Mouse (Mus musculus) C2C12 (cell line): ENCODE data around the gene Mfsd4b1. TPM values are rescaled to one million over a fixed set of nuclear protein-coding genes. Genes with fewer than 3 reads are reported as not detected.

ENCODE experiments used
- H3K27me3 ChIP-seq: one replicate; pipeline ENCODE4 v1.6.1; 2011; ENCODE audit not compliant: control insufficient read depth, insufficient read depth, insufficient read length
- H3K36me3 ChIP-seq: one replicate; pipeline ENCODE4 v1.6.1; 2011; ENCODE audit not compliant: control insufficient read depth, insufficient read depth
- H3K4me3 ChIP-seq: one replicate; pipeline ENCODE4 v1.5.1; 2011; ENCODE audit warnings: mild to moderate bottlenecking, control low read depth; ENCODE audit not compliant: poor library complexity, insufficient read depth, severe bottlenecking
- H3K79me2 ChIP-seq: one replicate; pipeline ENCODE4 v1.6.1; 2011; ENCODE audit not compliant: control insufficient read depth, insufficient read depth
- H3K79me3 ChIP-seq: one replicate; pipeline ENCODE4 v1.6.1; 2011; ENCODE audit warnings: low read depth, control low read depth
- H3ac ChIP-seq: one replicate; pipeline ENCODE3; 2011; ENCODE audit warnings: low read depth; ENCODE audit not compliant: control insufficient read depth, insufficient read length
- CEBPB ChIP-seq: IDR thresholded peaks from one replicate; pipeline ENCODE4 v1.6.1; 2011; ENCODE audit warnings: low read depth, mild to moderate bottlenecking, control low read depth, moderate library complexity
- CTCF ChIP-seq: IDR thresholded peaks from one replicate; pipeline ENCODE4 v1.5.1; 2011; ENCODE audit not compliant: control insufficient read depth, insufficient read depth, insufficient read length
- FOSL1 ChIP-seq: IDR thresholded peaks from one replicate; pipeline ENCODE4 v1.8.0; 2011; ENCODE audit warnings: mild to moderate bottlenecking, low read length; ENCODE audit not compliant: poor library complexity, insufficient read depth, severe bottlenecking
- MAX ChIP-seq: IDR thresholded peaks from one replicate; pipeline ENCODE4 v1.6.1; 2011; ENCODE audit warnings: mild to moderate bottlenecking, control low read depth
- MYOD1 ChIP-seq: IDR thresholded peaks from one replicate; pipeline ENCODE4 v1.6.1; 2011; ENCODE audit warnings: low read depth; ENCODE audit not compliant: control insufficient read depth, insufficient read length
- MYOG ChIP-seq: IDR thresholded peaks from one replicate; pipeline ENCODE4 v1.6.1; 2011; ENCODE audit not compliant: control insufficient read depth, insufficient read length; ENCODE audit errors: extremely low read depth
- USF1 ChIP-seq: IDR thresholded peaks from one replicate; pipeline ENCODE4 v1.6.1; 2011; ENCODE audit warnings: low read depth, mild to moderate bottlenecking, control low read depth, moderate library complexity
- polyA plus RNA-seq: library from polyadenylated mRNA; unstranded; fragments of >200 nt; fragmentation: generic; extraction: Trizol; gene quantifications from one replicate; pipeline ENCODE4 v1.2.1, GENCODE M21; 2012; ENCODE audit warnings: missing spikeins

Mfsd4b1 gene
- polyA plus RNA-seq, 1 experiment: not detected

GRCm38 (mm10) chr10:40050763-40051162, 25.7 kb upstream of the Mfsd4b1 start:
- no peaks in the 10 kb centered on the region for H3K79me3 ChIP-seq
- no peaks in the 10 kb centered on the region for H3K36me3 ChIP-seq
- H3K27me3 ChIP-seq: no peaks in the 10 kb centered on the region
- no peak overlapping the region for H3K4me3 ChIP-seq
- H3K79me2 ChIP-seq: no peaks in the 10 kb centered on the region
- no peak overlapping the region for H3ac ChIP-seq
- TF ChIP-seq CEBPB (no peak), USF1 (no peak), CTCF (no peak), MAX (no peak), FOSL1 (no peak), MYOG (no peak), MYOD1 (no peak)

GRCm38 (mm10) chr10:40041339-40041738, 16.3 kb upstream of the Mfsd4b1 start:
- H3K36me3 ChIP-seq: no peaks in the 10 kb centered on the region
- H3ac ChIP-seq: no peak overlapping the region
- no peaks in the 10 kb centered on the region for H3K27me3 ChIP-seq
- no peaks in the 10 kb centered on the region for H3K79me3 ChIP-seq
- no peaks in the 10 kb centered on the region for H3K79me2 ChIP-seq
- TF ChIP-seq FOSL1 (no peak), CTCF (peak; percentile 32)
- no peak overlapping the region for H3K4me3 ChIP-seq

- H3K36me3 ChIP-seq: no peaks in the 10 kb centered on the region
- no peak overlapping the region for H3K4me3 ChIP-seq
- H3K27me3 ChIP-seq: no peaks in the 10 kb centered on the region
- no peaks in the 10 kb centered on the region for H3K79me2 ChIP-seq
- no peak overlapping the region for H3ac ChIP-seq
- H3K79me3 ChIP-seq: no peaks in the 10 kb centered on the region
- TF ChIP-seq USF1 (no peak), MYOG (no peak), CTCF (no peak), CEBPB (no peak)
These were observed 11.9 kb upstream of the Mfsd4b1 start for GRCm38 (mm10) chr10:40036686-40037560.

GRCm38 (mm10) chr10:40034956-40035355, 9.9 kb upstream of the Mfsd4b1 start:
- H3K79me3 ChIP-seq: no peaks in the 10 kb centered on the region
- H3K4me3 ChIP-seq: no peak overlapping the region
- no peak overlapping the region for H3ac ChIP-seq
- H3K79me2 ChIP-seq: no peaks in the 10 kb centered on the region
- no peaks in the 10 kb centered on the region for H3K36me3 ChIP-seq
- H3K27me3 ChIP-seq: no peaks in the 10 kb centered on the region
- TF ChIP-seq FOSL1 (no peak), MYOD1 (no peak), CEBPB (no peak), MAX (no peak), CTCF (no peak), USF1 (no peak), MYOG (no peak)

GRCm38 (mm10) chr10:40032897-40033296, 7.8 kb upstream of the Mfsd4b1 start:
- Histone ChIP-seq H3K79me3 (no peaks in the 10 kb centered on the region), H3K4me3 (no peak overlapping the region), H3K79me2 (no peaks in the 10 kb centered on the region), H3K27me3 (no peaks in the 10 kb centered on the region), H3ac (no peak overlapping the region), H3K36me3 (no peaks in the 10 kb centered on the region)
- TF ChIP-seq USF1 (no peak), FOSL1 (no peak), CEBPB (no peak), CTCF (no peak), MAX (no peak), MYOD1 (no peak), MYOG (no peak)

- no peak overlapping the region for H3ac ChIP-seq
- H3K79me3 ChIP-seq: no peaks in the 10 kb centered on the region
- TF ChIP-seq MYOD1: no peak
- no peak for TF ChIP-seq USF1
- TF ChIP-seq CEBPB: no peak
- TF ChIP-seq CTCF: no peak
- TF ChIP-seq FOSL1: no peak
- TF ChIP-seq MAX: no peak
- no peak for TF ChIP-seq MYOG
- no peaks in the 10 kb centered on the region for H3K36me3 ChIP-seq
- H3K79me2 ChIP-seq: no peaks in the 10 kb centered on the region
- no peak overlapping the region for H3K4me3 ChIP-seq
- no peaks in the 10 kb centered on the region for H3K27me3 ChIP-seq
These were observed 5.6 kb upstream of the Mfsd4b1 start for GRCm38 (mm10) chr10:40030716-40031115.
